Comparison of ENCODE assay signal across 11 mouse cellular contexts in the genomic region with DNA sequence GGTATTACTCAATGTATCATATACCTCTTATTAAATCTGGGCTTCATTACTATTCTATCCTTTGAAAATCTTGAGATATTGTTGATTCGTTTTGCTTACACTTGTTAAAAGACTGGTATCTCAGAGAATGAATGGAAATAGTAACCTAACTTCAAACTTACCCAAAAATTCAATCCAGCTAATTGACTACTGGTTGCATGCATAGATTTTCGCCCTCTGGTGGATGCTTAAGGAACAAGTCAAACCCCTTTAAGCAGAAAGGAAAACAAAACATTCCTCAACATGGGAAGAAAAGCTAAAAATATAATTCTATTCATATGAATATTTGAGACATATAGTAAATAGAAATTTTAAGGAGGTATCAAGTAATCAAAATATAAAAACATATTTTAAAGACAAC. TPM values are rescaled to one million over a fixed set of nuclear protein-coding genes. Genes with fewer than 3 reads are reported as not detected.
A peak's percentile ranks its signal among the peaks of the same experiment; 100 is the strongest.
DNase-seq lines count a peak whose midpoint lies in the region; ATAC-seq and TF ChIP-seq lines count a peak whose summit lies in the region.
"Had no signal": no experiment of that assay in that cellular context is flagged by ENCODE, and none has a peak within 500 bp of the region (broad histone marks: within the 10 kb centered on the region; RNA-seq: fewer than 3 reads in every experiment).

No protein-coding gene starts in this region.

- no peak overlapping the region for H3K9ac ChIP-seq in forebrain, embryonic 13.5 days
- H3K9ac ChIP-seq: lung, embryonic 15.5 days had no signal

- DNase-seq in cerebellum, postnatal 14 days: peak; percentile 43 to 55
- DNase-seq in cerebellum, adult 9-10 months: no peak
- peak; percentile 25 for DNase-seq in layer of hippocampus, adult 9-10 months (ENCODE audit: low spot score)
- no peak for DNase-seq in layer of hippocampus, adult 9-11 months
- DNase-seq in induced T-regulatory cell, adult 2 months (ENCODE audit: low read depth): peak; percentile 5
- DNase-seq in limb, embryonic 10.5 days (ENCODE audit: low spot score): no peak

- no peak overlapping the region for H3K4me2 ChIP-seq in forebrain, embryonic 13.5 days
- H3K4me2 ChIP-seq: lung, embryonic 15.5 days had no signal

- H3K27me3 ChIP-seq in E14TG2a.4 (ENCODE audit: insufficient read depth, low read length): no peaks in the 10 kb centered on the region
- H3K27me3 ChIP-seq in forebrain, embryonic 13.5 days: no peaks in the 10 kb centered on the region
- H3K27me3 ChIP-seq in limb, embryonic 10.5 days (ENCODE audit: low read depth, poor library complexity, severe bottlenecking): no peaks in the 10 kb centered on the region
- H3K27me3 ChIP-seq: lung, embryonic 15.5 days had no signal

- H3K4me3 ChIP-seq in E14TG2a.4 (replicated peaks; ENCODE audit: low read length): no peak overlapping the region
- H3K4me3 ChIP-seq in forebrain, embryonic 13.5 days: no peak overlapping the region
- no peak overlapping the region for H3K4me3 ChIP-seq in limb, embryonic 10.5 days
- H3K4me3 ChIP-seq: lung, embryonic 15.5 days had no signal

- no peaks in the 10 kb centered on the region for H3K4me1 ChIP-seq in E14TG2a.4 (replicated peaks; ENCODE audit: low read depth, low read length)
- H3K4me1 ChIP-seq in forebrain, embryonic 13.5 days: no peaks in the 10 kb centered on the region
- H3K4me1 ChIP-seq in limb, embryonic 10.5 days: no peaks in the 10 kb centered on the region
- H3K4me1 ChIP-seq: lung, embryonic 15.5 days had no signal

- ATAC-seq in forebrain, embryonic 13.5 days: no peak

- TF ChIP-seq CTCF in E14TG2a.4 (conservative IDR thresholded peaks at IDR 0.05; ENCODE audit: low read length): peak; percentile 70

- H3K27ac ChIP-seq in forebrain, embryonic 13.5 days: no peak overlapping the region
- no peak overlapping the region for H3K27ac ChIP-seq in limb, embryonic 10.5 days
- H3K27ac ChIP-seq: lung, embryonic 15.5 days had no signal

- no peaks in the 10 kb centered on the region for H3K36me3 ChIP-seq in E14TG2a.4 (ENCODE audit: insufficient read depth, low read length)
- no peaks in the 10 kb centered on the region for H3K36me3 ChIP-seq in forebrain, embryonic 13.5 days (ENCODE audit: poor library complexity, severe bottlenecking)
- H3K36me3 ChIP-seq in limb, embryonic 10.5 days: no peaks in the 10 kb centered on the region
- H3K36me3 ChIP-seq: lung, embryonic 15.5 days had no signal

- no peaks in the 10 kb centered on the region for H3K9me3 ChIP-seq in E14TG2a.4 (ENCODE audit: low read length)
- no peaks in the 10 kb centered on the region for H3K9me3 ChIP-seq in forebrain, embryonic 13.5 days (replicated peaks)
- H3K9me3 ChIP-seq in limb, embryonic 10.5 days (replicated peaks): no peaks in the 10 kb centered on the region
- H3K9me3 ChIP-seq: lung, embryonic 15.5 days had no signal

- 11% methylated on average over 2 of the region's 2 CpGs for WGBS in forebrain, embryonic 13.5 days
- 23% methylated on average over 2 of the region's 2 CpGs for WGBS in limb, embryonic 10.5 days

RNA-seq across cellular contexts. Expression of a gene that starts 30.8 kb away (rescaled TPM):
- not detected in 2 replicates for polyA plus RNA-seq in forebrain, embryonic 13.5 days (2015; fragmentation: Nextera tagmentation; extraction: Ambion mirVana)
- not detected in 2 replicates for polyA plus RNA-seq in limb, embryonic 10.5 days (2016; fragmentation: Nextera tagmentation; extraction: Ambion mirVana)
- polyA plus RNA-seq: frontal cortex, adult 2 months; intestine, embryonic 14.5 days; lung, embryonic 15.5 days had no signal

RNA-seq across cellular contexts. Expression of a gene that starts 32.8 kb away (rescaled TPM):
- not detected in 2 replicates for polyA plus RNA-seq in forebrain, embryonic 13.5 days (2015; fragmentation: Nextera tagmentation; extraction: Ambion mirVana)
- polyA plus RNA-seq in limb, embryonic 10.5 days (2016; fragmentation: Nextera tagmentation; extraction: Ambion mirVana): not detected in 2 replicates
- polyA plus RNA-seq: frontal cortex, adult 2 months; intestine, embryonic 14.5 days; lung, embryonic 15.5 days had no signal

Comparison
In these comparisons a context has a peak if more than half of its experiments do, and no peak if none do; other contexts are left out.
1. DNase-seq: peak in cerebellum, postnatal 14 days (2 of 2), layer of hippocampus, adult 9-10 months (single experiment) and induced T-regulatory cell, adult 2 months (single experiment); none in cerebellum, adult 9-10 months (single experiment), layer of hippocampus, adult 9-11 months (single experiment) and limb, embryonic 10.5 days (single experiment).